Mouse (Mus musculus) midbrain, embryonic 14.5 days (tissue): ENCODE data around the gene Gm20388. TPM values are rescaled to one million over a fixed set of nuclear protein-coding genes. Genes with fewer than 3 reads are reported as not detected.

ENCODE experiments used
- ATAC-seq: fragments of 200-750 bp; cut with Nextera tagmentation; 2 replicates; pipeline ENCODE4 v1.8.0; 2017; ENCODE audit warnings: moderate number of reproducible peaks, moderate library complexity; ENCODE audit not compliant: low FRiP score, low TSS enrichment
- DNase-seq: peaks from one replicate; pipeline ENCODE4 v3.0.0-alpha.2; 2015
- H3K27ac ChIP-seq: fragments of 300-500 bp; sonication (generic); replicated peaks from 2 replicates; pipeline ENCODE4 v1.5.1; 2014; ENCODE audit warnings: mild to moderate bottlenecking, low read depth, low read length, moderate library complexity
- H3K27me3 ChIP-seq: fragments of 300-500 bp; sonication (generic); 2 replicates; pipeline ENCODE4 v1.6.1; 2014; ENCODE audit warnings: low read length, control low read depth, mixed read lengths; ENCODE audit not compliant: control insufficient read depth, insufficient read depth
- H3K36me3 ChIP-seq: fragments of 300-500 bp; sonication (generic); 2 replicates; pipeline ENCODE4 v1.6.1; 2014; ENCODE audit warnings: low read length, control low read depth; ENCODE audit not compliant: control insufficient read depth, insufficient read depth
- H3K4me1 ChIP-seq: fragments of 300-500 bp; sonication (generic); 2 replicates; pipeline ENCODE4 v1.6.1; 2014; ENCODE audit warnings: mild to moderate bottlenecking, antibody characterized with exemption, low read length, control low read depth; ENCODE audit not compliant: control insufficient read depth, insufficient read depth
- H3K4me2 ChIP-seq: fragments of 300-500 bp; sonication (generic); 2 replicates; pipeline ENCODE4 v1.6.1; 2014; ENCODE audit warnings: mild to moderate bottlenecking, low read length, moderate library complexity
- H3K4me3 ChIP-seq: fragments of 300-500 bp; sonication (generic); replicated peaks from 2 replicates; pipeline ENCODE4 v1.5.1; 2014; ENCODE audit warnings: low read depth, low read length
- H3K9ac ChIP-seq: fragments of 300-500 bp; sonication (generic); replicated peaks from 2 replicates; pipeline ENCODE4 v1.6.1; 2014; ENCODE audit warnings: mild to moderate bottlenecking, low read length, moderate library complexity
- H3K9me3 ChIP-seq: fragments of 300-500 bp; sonication (generic); 2 replicates; pipeline ENCODE4 v1.6.1; 2016; ENCODE audit warnings: low read length, control low read depth, mixed read lengths; ENCODE audit not compliant: control insufficient read depth
- WGBS: fragments of 180-500 bp; shearing (Covaris S2); extraction: QIAGEN DNeasy Blood & Tissue Kit; methylation state at CpG from one replicate; pipeline ENCODE4 v1.1.7; 2014; 5-methylcytosine and 5-hydroxymethylcytosine counted together
- polyA plus RNA-seq: library from polyadenylated mRNA; unstranded; fragments of >200 nt; fragmentation: Nextera tagmentation; extraction: Ambion mirVana; gene quantifications from 2 replicates; pipeline ENCODE4 v1.2.1, GENCODE M21; 2014

The Gm20388 gene
- polyA plus RNA-seq, 1 experiment from 2014 or later, result 4.1 TPM

DNA sequence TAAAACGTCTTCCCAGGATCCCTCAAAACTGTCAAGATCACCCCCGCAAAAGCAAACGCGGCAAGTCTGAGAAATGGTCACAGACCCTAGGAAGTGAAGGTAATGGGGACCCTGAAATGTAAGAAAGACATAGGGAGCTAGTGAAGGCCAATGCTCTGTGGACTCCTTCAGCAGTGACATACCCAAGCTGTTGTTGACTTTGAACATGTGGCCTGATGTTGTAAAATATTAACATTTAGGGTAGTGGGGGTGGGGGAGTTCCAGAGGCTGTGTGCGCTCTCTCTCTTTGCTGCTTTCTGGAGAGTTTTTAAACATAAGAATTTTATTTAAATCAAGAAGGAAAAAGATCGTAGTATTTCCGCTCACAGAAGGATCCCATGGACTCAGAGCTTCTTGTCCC lies 3772.7 kb downstream of the Gm20388 start:
- no peaks in the 10 kb centered on the region for H3K9me3 ChIP-seq
- H3K4me3 ChIP-seq, result no peak overlapping the region
- ATAC-seq, result no peak
- no peak overlapping the region for H3K9ac ChIP-seq
- H3K4me2 ChIP-seq, result no peak overlapping the region
- no peaks in the 10 kb centered on the region for H3K27me3 ChIP-seq
- H3K4me1 ChIP-seq, result peaks cover 4% of the 10 kb centered on the region
- DNase-seq, result no peak
- H3K27ac ChIP-seq, result no peak overlapping the region
- no peaks in the 10 kb centered on the region for H3K36me3 ChIP-seq
- WGBS, result 59% methylated on average over 7 of the region's 7 CpGs

DNA sequence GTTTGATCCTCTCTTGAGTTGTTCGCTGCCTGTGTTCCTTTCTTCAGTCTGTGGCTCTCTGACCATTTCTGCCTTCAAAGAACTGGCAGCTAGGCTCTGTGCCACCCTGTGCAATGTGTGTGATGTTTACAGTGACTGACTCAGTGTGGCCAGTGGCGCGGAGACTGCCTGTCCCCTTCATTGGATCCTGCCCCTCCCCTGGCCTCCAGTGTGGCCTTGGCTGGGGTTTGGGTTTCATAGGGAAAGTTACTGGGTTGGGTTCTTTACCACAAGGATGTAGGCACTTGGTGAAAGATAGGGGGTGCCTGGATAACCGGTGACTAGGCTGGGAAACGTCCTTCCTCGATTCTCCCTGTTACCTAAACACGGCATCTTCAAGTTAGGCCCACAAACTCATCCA lies 3774.2 kb downstream of the Gm20388 start:
- Histone ChIP-seq H3K9ac (no peak overlapping the region), H3K36me3 (no peaks in the 10 kb centered on the region), H3K27me3 (no peaks in the 10 kb centered on the region), H3K9me3 (no peaks in the 10 kb centered on the region), H3K4me3 (no peak overlapping the region), H3K4me2 (no peak overlapping the region), H3K4me1 (peaks cover 4% of the 10 kb centered on the region), H3K27ac (peak overlapping the region; percentile 55; the same call in 1 of the 2 replicates)
- 91% methylated on average over 7 of the region's 7 CpGs for WGBS
- DNase-seq (no peak), ATAC-seq (no peak)

DNA sequence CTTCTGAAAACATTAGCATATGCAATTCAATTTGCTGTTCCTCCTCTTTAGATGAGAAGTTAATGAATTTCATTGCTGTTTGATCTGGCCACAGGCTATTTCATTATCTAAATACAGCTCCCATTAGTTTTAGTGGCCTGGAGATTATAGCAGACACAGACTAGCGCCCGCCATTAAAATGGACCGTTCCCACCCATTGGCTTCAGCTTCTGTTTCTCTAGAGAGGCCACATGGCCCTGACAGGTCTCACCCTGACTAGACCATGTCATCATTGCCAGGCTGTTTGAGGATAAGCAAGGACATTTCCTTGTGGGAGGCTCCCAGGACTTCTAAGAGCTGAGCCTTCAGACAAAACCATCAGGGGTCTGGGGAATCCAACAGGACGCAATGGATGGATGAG lies 3774.8 kb downstream of the Gm20388 start:
- Histone ChIP-seq H3K27ac (peak overlapping the region; percentile 49; the same call in 1 of the 2 replicates), H3K4me3 (no peak overlapping the region), H3K4me2 (no peak overlapping the region), H3K36me3 (no peaks in the 10 kb centered on the region), H3K9me3 (no peaks in the 10 kb centered on the region), H3K27me3 (no peaks in the 10 kb centered on the region), H3K4me1 (peaks cover 4% of the 10 kb centered on the region), H3K9ac (no peak overlapping the region)
- DNase-seq, result peak; percentile 24
- WGBS, result 51% methylated on average over 4 of the region's 4 CpGs
- ATAC-seq, result no peak

GRCm38 (mm10) chr8:123687826-123688225 lies 3777.2 kb downstream of the Gm20388 start:
- DNase-seq (no peak), ATAC-seq (no peak)
- no peak overlapping the region for H3K4me2 ChIP-seq
- H3K4me3 ChIP-seq, result no peak overlapping the region
- no peak overlapping the region for H3K9ac ChIP-seq
- H3K9me3 ChIP-seq, result no peaks in the 10 kb centered on the region
- peaks cover 4% of the 10 kb centered on the region for H3K4me1 ChIP-seq
- no peaks in the 10 kb centered on the region for H3K27me3 ChIP-seq
- H3K27ac ChIP-seq, result no peak overlapping the region
- H3K36me3 ChIP-seq, result no peaks in the 10 kb centered on the region
- 59% methylated on average over 4 of the region's 4 CpGs for WGBS

DNA sequence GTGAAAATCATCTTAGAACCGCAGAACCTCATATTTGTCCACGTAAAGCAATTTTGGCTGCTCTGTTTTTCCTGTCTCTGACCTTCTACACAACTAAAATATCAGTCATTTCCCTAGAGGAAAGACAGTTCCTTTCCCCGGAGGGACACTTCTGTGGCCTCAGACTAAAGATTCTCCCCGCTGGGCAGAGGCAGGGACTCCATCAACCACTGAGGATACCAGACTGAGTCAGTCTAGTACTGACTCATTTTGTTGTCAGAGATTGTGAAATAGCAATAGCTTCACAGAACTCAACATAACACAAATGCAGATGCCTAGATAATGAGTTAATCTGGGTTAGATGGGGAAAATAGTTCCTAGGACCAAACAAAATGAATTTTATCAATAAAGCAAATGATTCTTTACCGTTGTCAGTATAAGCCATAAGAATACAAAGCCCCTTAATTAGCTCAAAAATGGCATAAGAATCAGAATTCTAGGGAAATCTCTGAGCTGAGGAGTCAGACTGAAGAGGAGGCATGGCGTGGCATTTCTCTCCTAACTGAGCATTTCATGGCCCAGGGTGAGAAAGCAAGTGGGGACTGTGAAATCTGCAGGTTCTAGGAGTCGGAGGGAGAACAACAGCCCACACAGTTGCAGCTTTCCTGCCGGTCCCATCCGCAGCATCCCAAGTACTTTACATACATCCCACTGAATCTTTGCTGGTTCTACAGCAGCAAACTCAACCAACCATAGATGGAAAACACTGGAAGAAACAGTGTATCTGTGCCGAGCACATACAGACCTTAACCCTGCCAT lies 3781.7 kb downstream of the Gm20388 start:
- Histone ChIP-seq H3K9me3 (no peaks in the 10 kb centered on the region), H3K4me2 (no peak overlapping the region), H3K4me3 (no peak overlapping the region), H3K27me3 (no peaks in the 10 kb centered on the region), H3K36me3 (no peaks in the 10 kb centered on the region), H3K27ac (no peak overlapping the region), H3K9ac (no peak overlapping the region), H3K4me1 (no peaks in the 10 kb centered on the region)
- 89% methylated on average over 10 of the region's 10 CpGs for WGBS
- ATAC-seq, result no peak
- DNase-seq, result no peak

- no peak for ATAC-seq
- Histone ChIP-seq H3K4me3 (no peak overlapping the region), H3K27me3 (no peaks in the 10 kb centered on the region), H3K27ac (no peak overlapping the region), H3K4me1 (no peaks in the 10 kb centered on the region), H3K9ac (no peak overlapping the region), H3K9me3 (no peaks in the 10 kb centered on the region), H3K36me3 (no peaks in the 10 kb centered on the region), H3K4me2 (no peak overlapping the region)
- WGBS, result 83% methylated on average over 9 of the region's 9 CpGs
- no peak for DNase-seq
Measured at GRCm38 (mm10) chr8:123696167-123696566, 3785.5 kb downstream of the Gm20388 start.

DNA sequence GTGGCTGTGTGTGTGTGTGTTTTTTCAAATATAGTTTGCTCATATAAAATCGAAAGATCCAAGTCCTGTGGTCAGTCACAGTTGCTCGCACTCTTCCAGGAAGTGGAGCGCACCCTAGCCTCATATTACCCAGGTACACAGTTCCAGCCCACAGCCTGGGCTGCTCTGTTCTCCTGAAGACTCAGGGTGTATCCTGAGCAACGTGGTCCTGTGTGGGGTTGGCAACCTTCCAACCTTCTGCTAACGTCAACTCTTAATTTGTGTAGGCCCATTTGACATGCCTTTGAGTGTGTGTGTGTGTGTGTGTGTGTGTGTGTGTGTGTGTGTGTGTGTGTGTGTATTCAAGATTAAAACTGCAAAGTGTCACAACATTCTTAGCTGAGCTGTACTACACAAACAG lies 3786.7 kb downstream of the Gm20388 start:
- ATAC-seq (no peak), DNase-seq (no peak)
- H3K4me3 ChIP-seq, result no peak overlapping the region
- no peak overlapping the region for H3K27ac ChIP-seq
- H3K27me3 ChIP-seq, result no peaks in the 10 kb centered on the region
- 68% methylated on average over 5 of the region's 5 CpGs for WGBS
- no peaks in the 10 kb centered on the region for H3K9me3 ChIP-seq
- no peak overlapping the region for H3K4me2 ChIP-seq
- no peaks in the 10 kb centered on the region for H3K4me1 ChIP-seq
- no peak overlapping the region for H3K9ac ChIP-seq
- H3K36me3 ChIP-seq, result no peaks in the 10 kb centered on the region

- Histone ChIP-seq H3K4me1 (no peaks in the 10 kb centered on the region), H3K4me2 (no peak overlapping the region), H3K4me3 (no peak overlapping the region), H3K36me3 (no peaks in the 10 kb centered on the region), H3K27ac (no peak overlapping the region), H3K9me3 (no peaks in the 10 kb centered on the region), H3K9ac (no peak overlapping the region), H3K27me3 (no peaks in the 10 kb centered on the region)
- no peak for ATAC-seq
- no peak for DNase-seq
- 80% methylated on average over 12 of the region's 12 CpGs for WGBS
Measured at GRCm38 (mm10) chr8:123700399-123701070, 3789.9 kb downstream of the Gm20388 start.
